Mouse (Mus musculus): ENCODE results near the gene Acox1. TPM values are rescaled to one million over a fixed set of nuclear protein-coding genes. Genes with fewer than 3 reads are reported as not detected.

The Acox1 gene
- polyA plus RNA-seq, 1 experiment from 2014 or later, result 31.4 TPM

- Histone ChIP-seq H3K27me3 (no peaks in the 10 kb centered on the region), H3K27ac (peak overlapping the region; percentile 39; the same call in 1 of the 2 replicates), H3K36me3 (peaks cover 35% of the 10 kb centered on the region), H3K9ac (no peak overlapping the region; the same call in 1 of the 2 replicates), H3K4me2 (peak overlapping the region; percentile 41; the same call in 1 of the 2 replicates), H3K4me1 (replicated peaks) (peaks cover 46% of the 10 kb centered on the region), H3K9me3 (replicated peaks) (no peaks in the 10 kb centered on the region), H3K4me3 (no peak overlapping the region)
- 77% methylated on average over 9 of the region's 9 CpGs for WGBS
- no peak for ATAC-seq (replicated peaks; ENCODE audit: insufficient number of reproducible peaks, insufficient read depth, low FRiP score, low read depth)
These were observed 70.9 kb downstream of the Acox1 start for GRCm38 (mm10) chr11:116127986-116128385.

DNA sequence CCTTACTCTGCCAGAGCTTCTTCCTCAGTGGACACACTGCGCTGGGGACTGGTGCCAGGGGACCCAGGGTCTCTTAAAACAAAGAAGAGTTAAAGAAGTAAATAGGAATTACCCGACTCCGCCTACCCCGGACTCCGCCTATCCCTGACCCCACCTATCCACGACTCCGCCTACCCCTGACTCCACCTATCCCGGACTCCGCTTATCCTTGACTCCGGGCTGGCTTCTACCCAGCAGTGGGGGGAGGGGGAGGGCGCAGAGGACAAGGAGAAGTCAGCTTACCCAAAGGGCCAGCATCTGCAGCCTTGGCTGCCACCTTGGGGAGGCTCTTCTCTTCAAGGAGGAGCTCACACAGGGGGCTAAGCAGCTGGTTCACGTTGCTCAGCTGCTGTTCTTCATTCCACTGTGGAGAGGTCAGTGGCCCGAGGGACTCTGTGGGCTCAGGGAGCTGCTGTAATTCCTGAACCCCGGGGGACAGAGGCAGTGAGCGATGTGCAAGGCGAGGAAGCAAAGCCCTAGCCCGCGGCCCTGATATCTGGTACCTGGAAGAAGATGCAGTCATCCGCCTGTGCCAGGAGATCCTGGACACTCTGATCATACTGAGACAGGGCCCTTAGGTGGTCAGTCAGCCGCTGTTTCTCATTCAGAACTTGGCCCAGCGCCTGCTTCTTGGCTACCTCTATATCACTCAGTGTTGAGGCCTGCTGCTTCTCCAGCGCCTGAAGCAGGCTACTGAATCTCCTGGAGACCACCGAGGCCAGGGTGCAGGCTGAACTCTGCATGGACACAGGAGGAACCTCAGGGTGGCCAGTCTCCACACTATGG, 71.5 kb downstream of the Acox1 start, which contains the start of gene Trim47:
Trim47 (minus strand) TSS at position 55 of the 825 bp plus-strand sequence.
- Histone ChIP-seq H3K4me2 (peak within 1 kb of the TSS; percentile 41), H3K9ac (peak within 1 kb of the TSS; percentile 9; the same call in 1 of the 2 replicates), H3K4me1 (replicated peaks) (peaks cover 40% of the 10 kb centered on the region), H3K4me3 (no peak within 1 kb of the TSS), H3K27ac (peak within 1 kb of the TSS; percentile 39; the same call in 1 of the 2 replicates), H3K27me3 (no peaks in the 10 kb centered on the region), H3K9me3 (replicated peaks) (no peaks in the 10 kb centered on the region), H3K36me3 (peaks cover 39% of the 10 kb centered on the region)
- 22% methylated on average over 23 of the region's 23 CpGs for WGBS
- ATAC-seq (replicated peaks; ENCODE audit: insufficient number of reproducible peaks, insufficient read depth, low FRiP score, low read depth), result no peak; the same call in 1 of the 2 replicates

DNA sequence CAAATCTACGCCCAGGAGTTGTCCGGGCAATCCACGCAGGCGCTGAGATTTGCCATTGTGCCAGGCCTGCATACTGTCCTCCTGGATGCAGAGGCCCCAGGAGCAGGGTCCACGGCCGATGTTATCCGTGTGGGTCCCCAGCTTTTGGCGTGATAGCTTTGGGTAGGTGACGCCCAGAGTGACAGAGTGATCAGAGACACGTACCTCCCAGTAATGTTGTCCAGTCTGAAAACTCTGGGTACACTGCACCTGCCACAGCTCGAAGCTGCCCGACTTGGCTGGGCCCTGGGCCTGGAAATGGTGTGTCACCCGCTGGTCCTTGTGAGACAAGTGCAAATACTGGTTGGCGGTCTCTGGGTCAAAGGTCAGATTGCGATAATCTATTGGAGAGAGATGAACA, 72.6 kb downstream of the Acox1 start:
- ATAC-seq (replicated peaks; ENCODE audit: insufficient number of reproducible peaks, insufficient read depth, low FRiP score, low read depth), result no peak
- H3K4me1 ChIP-seq (replicated peaks), result peaks cover 31% of the 10 kb centered on the region

More for the DNA sequence above, 72.6 kb downstream of the Acox1 start:
- no peak overlapping the region for H3K27ac ChIP-seq
- H3K9me3 ChIP-seq (replicated peaks), result no peaks in the 10 kb centered on the region
- H3K4me2 ChIP-seq, result no peak overlapping the region
- no peaks in the 10 kb centered on the region for H3K27me3 ChIP-seq
- H3K4me3 ChIP-seq, result no peak overlapping the region
- H3K36me3 ChIP-seq, result peaks cover 36% of the 10 kb centered on the region
- H3K9ac ChIP-seq, result no peak overlapping the region
- WGBS, result 93% methylated on average over 15 of the region's 15 CpGs

Other genes with a start within 250 kb of the Acox1 start
- gene Itgb4, start 224.3 kb downstream of the Acox1 start, polyA plus RNA-seq (2015; fragmentation: Nextera tagmentation; extraction: Ambion mirVana), result 1.2 and 3.9 TPM in 2 replicates
- 120 and 147 TPM in 2 replicates for gene Galk1, start 186.3 kb downstream of the Acox1 start, polyA plus RNA-seq (2015; fragmentation: Nextera tagmentation; extraction: Ambion mirVana)
- gene H3f3b, start 171.1 kb downstream of the Acox1 start, polyA plus RNA-seq (2015; fragmentation: Nextera tagmentation; extraction: Ambion mirVana), result 648 and 727 TPM in 2 replicates
- gene Unk, start 168.7 kb downstream of the Acox1 start, polyA plus RNA-seq (2015; fragmentation: Nextera tagmentation; extraction: Ambion mirVana), result 19.5 and 27.3 TPM in 2 replicates
- gene Unc13d, start 121.1 kb downstream of the Acox1 start, polyA plus RNA-seq (2015; fragmentation: Nextera tagmentation; extraction: Ambion mirVana), result 1.0 and 3.9 TPM in 2 replicates
- gene Wbp2, start 112.0 kb downstream of the Acox1 start, polyA plus RNA-seq (2015; fragmentation: Nextera tagmentation; extraction: Ambion mirVana), result 121 and 139 TPM in 2 replicates
- gene Trim47, start 71.8 kb downstream of the Acox1 start, polyA plus RNA-seq (2015; fragmentation: Nextera tagmentation; extraction: Ambion mirVana), result 79.1 and 91.1 TPM in 2 replicates
- gene Trim65, start 67.9 kb downstream of the Acox1 start, polyA plus RNA-seq (2015; fragmentation: Nextera tagmentation; extraction: Ambion mirVana), result 5.0 and 5.5 TPM in 2 replicates
- 90.7 and 94.4 TPM in 2 replicates for gene Mrpl38, start 60.2 kb downstream of the Acox1 start, polyA plus RNA-seq (2015; fragmentation: Nextera tagmentation; extraction: Ambion mirVana)
- gene Fbf1, start 30.9 kb downstream of the Acox1 start, polyA plus RNA-seq (2015; fragmentation: Nextera tagmentation; extraction: Ambion mirVana), result 19.8 and 26.0 TPM in 2 replicates
- gene Ten1, start 190 bp downstream of the Acox1 start, polyA plus RNA-seq (2015; fragmentation: Nextera tagmentation; extraction: Ambion mirVana), result 73.2 and 75.7 TPM in 2 replicates
- gene Evpl, start 39.0 kb upstream of the Acox1 start, polyA plus RNA-seq (2015; fragmentation: Nextera tagmentation; extraction: Ambion mirVana), result 0.71 and 1.6 TPM in 2 replicates
- gene Srp68, start 75.2 kb upstream of the Acox1 start, polyA plus RNA-seq (2015; fragmentation: Nextera tagmentation; extraction: Ambion mirVana), result 57.2 and 74.0 TPM in 2 replicates
- gene Galr2, start 81.9 kb upstream of the Acox1 start, polyA plus RNA-seq (2015; fragmentation: Nextera tagmentation; extraction: Ambion mirVana), result 0.19 and 0.20 TPM in 2 replicates
- 45.2 and 58.2 TPM in 2 replicates for gene Exoc7, start 108.2 kb upstream of the Acox1 start, polyA plus RNA-seq (2015; fragmentation: Nextera tagmentation; extraction: Ambion mirVana)
- 0.89 and 2.6 TPM in 2 replicates for gene Foxj1, start 136.4 kb upstream of the Acox1 start, polyA plus RNA-seq (2015; fragmentation: Nextera tagmentation; extraction: Ambion mirVana)
- 7.1 and 14.3 TPM in 2 replicates for gene Rnf157, start 214.0 kb upstream of the Acox1 start, polyA plus RNA-seq (2015; fragmentation: Nextera tagmentation; extraction: Ambion mirVana)
- 29.3 and 32.5 TPM in 2 replicates for gene Ubald2, start 235.0 kb upstream of the Acox1 start, polyA plus RNA-seq (2015; fragmentation: Nextera tagmentation; extraction: Ambion mirVana)